Mouse (Mus musculus) liver, embryonic 15.5 days (tissue): ENCODE measurements around the gene Rpp14. TPM values are rescaled to one million over a fixed set of nuclear protein-coding genes. Genes with fewer than 3 reads are reported as not detected.

Experiments used
- ATAC-seq: fragments of 200-750 bp; cut with Nextera tagmentation; 2 replicates; pipeline ENCODE4 v1.8.0; 2017; ENCODE audit warnings: moderate number of reproducible peaks, mild to moderate bottlenecking, moderate library complexity; ENCODE audit not compliant: insufficient read depth
- H3K27ac ChIP-seq: fragments of 300-500 bp; sonication (generic); replicated peaks from 2 replicates; pipeline ENCODE4 v1.5.1; 2015; ENCODE audit warnings: mild to moderate bottlenecking, inconsistent platforms
- H3K27me3 ChIP-seq: fragments of 300-500 bp; sonication (generic); 2 replicates; pipeline ENCODE4 v1.6.1; 2015; ENCODE audit warnings: mild to moderate bottlenecking, inconsistent platforms
- H3K36me3 ChIP-seq: fragments of 300-500 bp; sonication (generic); replicated peaks from 2 replicates; pipeline ENCODE4 v1.6.1; 2015; ENCODE audit warnings: moderate library complexity, mild to moderate bottlenecking, inconsistent platforms
- H3K4me1 ChIP-seq: fragments of 300-500 bp; sonication (generic); replicated peaks from 2 replicates; pipeline ENCODE4 v1.6.1; 2015; ENCODE audit warnings: inconsistent platforms
- H3K4me2 ChIP-seq: fragments of 300-500 bp; sonication (generic); 2 replicates; pipeline ENCODE4 v1.6.1; 2015; ENCODE audit warnings: moderate library complexity, mild to moderate bottlenecking, inconsistent platforms
- H3K4me3 ChIP-seq: fragments of 300-500 bp; sonication (generic); replicated peaks from 2 replicates; pipeline ENCODE4 v1.5.1; 2015; ENCODE audit warnings: mild to moderate bottlenecking, inconsistent platforms
- H3K9ac ChIP-seq: fragments of 300-500 bp; sonication (generic); 2 replicates; pipeline ENCODE4 v1.6.1; 2015; ENCODE audit warnings: moderate library complexity, mild to moderate bottlenecking, inconsistent platforms
- H3K9me3 ChIP-seq: fragments of 300-500 bp; sonication (generic); replicated peaks from 2 replicates; pipeline ENCODE4 v1.6.1; 2016; ENCODE audit warnings: inconsistent platforms
- WGBS: fragments of 180-500 bp; shearing (Covaris S2); methylation state at CpG from one replicate; pipeline ENCODE4 v1.1.7; 2015; ENCODE audit warnings: mixed read lengths; ENCODE audit not compliant: insufficient replicate concordance; 5-methylcytosine and 5-hydroxymethylcytosine counted together
- polyA plus RNA-seq: library from polyadenylated mRNA; unstranded; fragments of >200 nt; fragmentation: Nextera tagmentation; extraction: Ambion mirVana; gene quantifications from 2 replicates; pipeline ENCODE4 v1.2.1, GENCODE M21; 2015

Gene Rpp14
- 19.9 and 22.0 TPM in 2 replicates for polyA plus RNA-seq

DNA sequence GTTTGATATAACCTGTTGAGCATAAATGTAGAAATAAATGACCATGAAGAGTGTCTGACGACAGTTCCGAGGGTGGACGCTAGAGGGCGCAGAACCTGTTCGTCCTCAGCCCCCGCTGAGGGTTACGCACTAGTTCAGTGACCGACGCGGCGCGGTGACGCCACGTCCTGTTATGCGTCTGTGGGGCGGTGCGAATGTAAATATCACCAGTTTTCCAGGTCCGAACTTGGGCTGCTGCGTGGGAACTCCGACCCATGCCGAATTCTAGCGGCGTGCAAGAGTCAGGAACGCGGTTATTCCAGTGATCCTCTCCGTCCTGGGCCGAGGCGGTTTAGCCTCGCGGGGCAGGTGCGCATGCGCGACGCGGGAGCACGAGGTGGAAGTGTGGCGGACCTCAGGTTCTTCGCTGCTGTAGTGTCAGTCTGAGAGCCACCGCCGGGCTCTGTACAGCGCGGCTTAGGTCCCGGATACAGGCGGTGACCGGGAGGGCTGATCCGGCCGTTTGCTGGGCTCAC is at the start of gene Rpp14:
Gene Rpp14, plus strand, starts transcription at position 203 of the 515 bp plus-strand sequence.
- Histone ChIP-seq H3K36me3 (peaks cover 17% of the 10 kb centered on the region), H3K4me3 (peak within 1 kb of the TSS; percentile 87), H3K27me3 (no peaks in the 10 kb centered on the region), H3K9ac (peak within 1 kb of the TSS; percentile 78), H3K4me2 (peak within 1 kb of the TSS; percentile 94), H3K9me3 (no peaks in the 10 kb centered on the region), H3K27ac (peak within 1 kb of the TSS; percentile 93), H3K4me1 (peaks cover 29% of the 10 kb centered on the region)
- peak; percentile 96 for ATAC-seq
- under 1% methylated on average over 47 of the region's 47 CpGs for WGBS

DNA sequence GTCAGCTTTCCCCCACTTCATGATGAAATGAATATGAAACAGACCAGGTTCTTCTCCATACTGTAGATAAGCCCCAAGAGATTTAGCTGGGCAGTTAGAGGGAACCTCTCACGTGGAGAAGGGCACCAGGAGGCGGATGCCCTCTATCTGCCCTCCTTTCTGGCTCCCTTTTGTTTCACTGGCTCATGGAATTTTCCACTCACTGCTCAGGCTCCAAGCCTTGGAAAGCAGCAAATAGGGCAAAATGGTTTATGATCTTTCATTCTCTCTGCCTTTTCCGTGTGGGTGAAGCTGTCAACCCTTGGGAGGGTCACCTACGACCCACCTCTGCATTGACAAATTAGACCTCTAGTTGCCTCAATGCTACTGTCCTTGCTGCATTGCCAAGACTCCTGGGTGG is 49.6 kb upstream of the Rpp14 start:
- H3K9me3 ChIP-seq = no peaks in the 10 kb centered on the region
- 55% methylated on average over 4 of the region's 4 CpGs for WGBS
- no peak overlapping the region for H3K4me3 ChIP-seq
- no peaks in the 10 kb centered on the region for H3K36me3 ChIP-seq
- H3K4me1 ChIP-seq = no peaks in the 10 kb centered on the region
- H3K27ac ChIP-seq = no peak overlapping the region
- no peaks in the 10 kb centered on the region for H3K27me3 ChIP-seq
- no peak overlapping the region for H3K4me2 ChIP-seq
- no peak overlapping the region for H3K9ac ChIP-seq
- no peak for ATAC-seq

DNA sequence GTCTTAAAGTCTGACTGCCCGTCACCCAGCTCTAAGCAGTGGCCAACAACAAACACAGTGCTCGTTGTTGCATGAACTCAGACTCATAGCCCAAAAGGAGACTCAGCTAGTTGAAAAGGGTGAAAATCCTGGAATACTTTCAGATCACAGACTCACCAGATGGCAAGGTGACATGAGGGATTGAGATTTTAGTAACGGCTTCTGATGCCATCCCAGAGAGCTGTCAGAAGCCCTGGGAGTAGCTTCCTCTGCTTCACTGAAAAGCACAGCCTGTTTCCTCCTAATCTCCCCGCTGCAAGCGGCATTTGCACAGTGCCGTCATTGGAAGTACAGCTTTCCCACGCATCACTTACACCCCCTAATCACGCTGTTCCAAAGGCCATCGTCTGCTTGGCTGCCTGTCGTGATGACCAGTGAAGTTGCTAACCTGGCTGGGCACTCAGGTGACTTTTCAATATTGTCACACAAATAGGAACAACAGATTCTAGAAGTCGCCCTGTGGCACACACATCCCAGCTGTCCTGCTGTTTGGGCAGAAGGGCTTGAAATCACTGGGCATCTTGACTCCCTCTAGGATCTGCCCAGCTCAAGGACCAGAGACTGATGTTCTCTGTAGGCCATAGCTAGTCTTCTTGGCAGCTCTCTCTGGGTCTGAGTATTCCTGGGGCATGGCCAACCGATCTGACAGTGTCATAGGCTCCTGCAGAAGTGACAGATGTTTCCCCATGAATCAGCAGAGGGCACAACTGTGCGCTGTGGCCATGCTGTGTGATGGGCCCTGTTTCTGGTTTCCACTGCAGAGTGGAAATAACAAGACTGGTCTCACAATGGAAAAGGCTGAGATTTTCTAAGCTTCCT is 47.9 kb upstream of the Rpp14 start:
- no peak for ATAC-seq
- no peak overlapping the region for H3K27ac ChIP-seq
- H3K9ac ChIP-seq = no peak overlapping the region
- no peak overlapping the region for H3K4me3 ChIP-seq
- no peaks in the 10 kb centered on the region for H3K4me1 ChIP-seq
- no peak overlapping the region for H3K4me2 ChIP-seq
- H3K27me3 ChIP-seq = no peaks in the 10 kb centered on the region
- H3K36me3 ChIP-seq = no peaks in the 10 kb centered on the region
- no peaks in the 10 kb centered on the region for H3K9me3 ChIP-seq
- WGBS = 56% methylated on average over 13 of the region's 13 CpGs

DNA sequence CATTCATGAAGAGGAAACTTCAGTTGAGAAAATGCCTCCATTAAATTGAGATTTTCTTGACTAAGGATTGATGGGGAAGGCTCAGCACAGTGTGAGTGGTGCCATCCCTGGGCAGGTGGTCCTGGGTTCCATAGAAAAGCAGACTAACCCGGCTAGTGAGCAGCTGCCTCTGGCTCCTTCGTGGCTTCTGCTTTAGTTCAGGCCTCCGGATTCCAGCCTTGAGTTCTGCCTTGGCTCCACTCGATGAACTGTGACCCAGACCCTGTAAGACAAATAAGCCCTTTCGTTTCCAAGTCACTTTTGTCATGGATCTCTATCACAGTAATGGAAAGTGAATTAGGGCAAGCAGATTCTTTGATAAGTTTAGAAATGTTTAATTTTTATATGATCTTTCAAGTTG is 45.6 kb upstream of the Rpp14 start:
- no peak for ATAC-seq

DNA sequence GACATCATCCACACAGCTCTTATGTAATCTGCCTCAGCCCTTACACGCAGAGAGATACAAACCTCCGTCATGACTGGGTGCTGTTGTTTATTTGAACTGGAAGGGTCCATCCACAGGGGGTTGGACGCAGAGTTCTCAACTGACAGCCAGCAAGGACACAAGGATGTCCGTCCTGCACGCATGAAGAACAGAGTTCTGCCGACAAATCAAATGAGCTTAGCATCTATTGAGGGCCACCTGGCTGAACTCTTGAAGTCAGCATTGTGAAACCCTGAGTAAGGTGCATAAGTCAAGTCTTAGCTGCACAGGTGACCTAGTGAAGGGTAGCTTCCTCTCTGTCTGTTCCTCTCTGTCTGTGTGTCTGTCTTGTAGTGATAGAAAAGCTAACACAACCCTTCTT is 44.2 kb upstream of the Rpp14 start:
- no peaks in the 10 kb centered on the region for H3K27me3 ChIP-seq
- 65% methylated on average over 6 of the region's 6 CpGs for WGBS
- H3K36me3 ChIP-seq = no peaks in the 10 kb centered on the region
- no peak overlapping the region for H3K4me2 ChIP-seq
- no peak overlapping the region for H3K4me3 ChIP-seq
- no peak overlapping the region for H3K9ac ChIP-seq
- H3K4me1 ChIP-seq = no peaks in the 10 kb centered on the region
- no peak overlapping the region for H3K27ac ChIP-seq
- no peak for ATAC-seq
- H3K9me3 ChIP-seq = no peaks in the 10 kb centered on the region

More for the DNA sequence above, 45.6 kb upstream of the Rpp14 start:
- Histone ChIP-seq H3K4me2 (no peak overlapping the region), H3K36me3 (no peaks in the 10 kb centered on the region), H3K27ac (no peak overlapping the region), H3K9me3 (no peaks in the 10 kb centered on the region), H3K4me3 (no peak overlapping the region), H3K4me1 (no peaks in the 10 kb centered on the region), H3K27me3 (no peaks in the 10 kb centered on the region), H3K9ac (no peak overlapping the region)
- 46% methylated on average over 5 of the region's 5 CpGs for WGBS

DNA sequence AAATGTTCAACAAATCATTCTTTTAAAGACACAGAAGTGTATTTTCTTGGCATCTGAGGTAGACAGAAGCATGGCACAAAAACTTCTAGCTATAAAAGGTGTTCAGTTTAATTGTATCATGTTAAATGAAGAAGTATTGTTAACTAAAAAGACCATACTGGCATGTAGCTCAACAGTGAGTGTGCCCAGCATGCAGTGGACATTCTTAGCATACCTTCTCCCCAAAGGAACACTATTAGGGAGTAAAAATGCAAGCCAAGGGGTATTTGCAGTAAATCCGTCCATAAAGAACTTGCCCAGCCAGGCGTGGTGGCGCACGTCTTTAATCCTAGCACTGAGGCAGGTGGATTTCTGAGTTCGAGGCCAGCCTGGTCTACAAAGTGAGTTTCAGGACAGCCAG is 43.8 kb upstream of the Rpp14 start:
- no peak overlapping the region for H3K27ac ChIP-seq
- ATAC-seq = no peak
- H3K27me3 ChIP-seq = no peaks in the 10 kb centered on the region
- no peaks in the 10 kb centered on the region for H3K36me3 ChIP-seq
- H3K4me2 ChIP-seq = no peak overlapping the region
- H3K4me1 ChIP-seq = no peaks in the 10 kb centered on the region
- no peak overlapping the region for H3K9ac ChIP-seq
- 58% methylated on average over 5 of the region's 5 CpGs for WGBS
- no peaks in the 10 kb centered on the region for H3K9me3 ChIP-seq
- H3K4me3 ChIP-seq = no peak overlapping the region

DNA sequence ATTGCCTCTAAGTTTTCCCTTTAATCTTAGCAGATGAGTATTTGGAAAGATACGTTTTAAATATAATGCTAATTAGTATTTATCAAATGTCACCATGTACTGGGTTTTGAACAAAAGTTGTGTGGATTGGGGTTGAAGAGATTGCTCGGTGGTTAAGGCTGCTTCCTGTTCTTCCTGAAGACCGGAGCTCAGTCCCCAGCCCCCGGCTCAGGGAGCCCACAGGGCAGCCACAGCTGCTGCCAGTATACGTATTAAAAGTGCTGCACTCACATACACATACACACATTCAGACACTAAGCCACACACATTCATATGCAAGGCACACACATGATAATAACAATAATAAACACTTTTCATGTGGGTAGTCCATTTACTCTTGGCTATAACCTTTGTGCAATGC is 42.0 kb upstream of the Rpp14 start:
- Histone ChIP-seq H3K4me2 (no peak overlapping the region), H3K4me1 (no peaks in the 10 kb centered on the region), H3K27ac (no peak overlapping the region), H3K9me3 (no peaks in the 10 kb centered on the region), H3K9ac (no peak overlapping the region), H3K27me3 (no peaks in the 10 kb centered on the region), H3K4me3 (no peak overlapping the region), H3K36me3 (no peaks in the 10 kb centered on the region)
- ATAC-seq = no peak
- WGBS = 14% methylated on average over 5 of the region's 5 CpGs

DNA sequence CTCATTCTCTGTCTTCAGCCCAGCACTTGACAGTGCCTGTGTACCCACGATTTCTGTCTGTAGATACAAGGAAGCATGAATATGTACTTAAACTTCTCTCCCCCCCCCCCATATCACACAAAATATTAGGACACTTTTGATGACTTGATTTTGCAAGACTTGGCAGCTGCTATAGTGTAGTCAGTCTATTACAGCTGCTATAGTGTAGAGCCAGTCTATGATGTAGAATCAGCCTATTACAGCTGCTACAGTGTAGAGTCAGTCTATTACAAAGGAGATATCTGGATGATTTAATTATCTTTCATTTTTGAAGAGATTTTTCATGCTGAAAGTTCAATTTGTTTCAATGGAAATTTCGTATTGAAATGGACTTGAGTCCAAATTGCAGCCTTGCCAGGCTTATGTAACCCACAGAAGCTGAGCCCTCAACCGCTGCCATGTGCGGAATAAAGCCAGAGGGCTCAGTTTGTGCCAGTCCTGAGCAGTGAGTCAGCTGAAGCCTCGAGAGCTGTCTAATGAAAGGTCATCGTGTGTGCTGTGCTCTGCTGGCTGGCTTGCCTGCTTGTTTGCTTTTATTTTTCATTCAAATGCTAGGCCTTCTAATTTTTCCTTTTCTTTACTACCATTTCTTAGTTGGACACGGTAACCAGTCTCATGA is 41.2 kb upstream of the Rpp14 start:
- WGBS = 54% methylated on average over 7 of the region's 7 CpGs
- no peak overlapping the region for H3K4me2 ChIP-seq
- no peaks in the 10 kb centered on the region for H3K9me3 ChIP-seq
- no peak overlapping the region for H3K4me3 ChIP-seq
- H3K27me3 ChIP-seq = no peaks in the 10 kb centered on the region
- H3K9ac ChIP-seq = no peak overlapping the region
- no peak for ATAC-seq
- H3K27ac ChIP-seq = no peak overlapping the region
- H3K36me3 ChIP-seq = no peaks in the 10 kb centered on the region
- no peaks in the 10 kb centered on the region for H3K4me1 ChIP-seq

DNA sequence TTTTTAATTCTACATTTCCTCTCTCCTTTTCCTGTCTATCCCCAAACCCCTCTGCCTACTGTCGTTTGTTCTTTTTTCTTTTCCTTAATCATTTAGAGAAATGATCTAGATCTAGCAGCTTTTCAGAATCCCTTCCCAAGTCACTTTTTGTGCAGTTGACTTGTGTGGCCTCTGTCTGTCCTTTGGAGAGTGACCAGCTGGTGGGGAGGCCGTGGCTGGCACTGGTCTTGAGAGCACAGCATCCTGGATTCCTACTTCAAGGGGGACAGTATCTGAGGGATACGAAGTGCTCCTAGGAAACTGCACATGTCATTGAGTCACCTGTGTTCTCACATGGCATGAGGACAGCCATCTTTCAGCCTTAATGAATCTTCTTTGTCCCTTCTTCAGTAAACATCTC is 40.0 kb upstream of the Rpp14 start:
- ATAC-seq = no peak
- no peak overlapping the region for H3K4me3 ChIP-seq
- no peak overlapping the region for H3K9ac ChIP-seq
- no peaks in the 10 kb centered on the region for H3K36me3 ChIP-seq
- WGBS = 39% methylated on average over 3 of the region's 3 CpGs
- H3K4me1 ChIP-seq = no peaks in the 10 kb centered on the region
- H3K9me3 ChIP-seq = no peaks in the 10 kb centered on the region
- H3K27me3 ChIP-seq = no peaks in the 10 kb centered on the region
- no peak overlapping the region for H3K27ac ChIP-seq
- H3K4me2 ChIP-seq = no peak overlapping the region

DNA sequence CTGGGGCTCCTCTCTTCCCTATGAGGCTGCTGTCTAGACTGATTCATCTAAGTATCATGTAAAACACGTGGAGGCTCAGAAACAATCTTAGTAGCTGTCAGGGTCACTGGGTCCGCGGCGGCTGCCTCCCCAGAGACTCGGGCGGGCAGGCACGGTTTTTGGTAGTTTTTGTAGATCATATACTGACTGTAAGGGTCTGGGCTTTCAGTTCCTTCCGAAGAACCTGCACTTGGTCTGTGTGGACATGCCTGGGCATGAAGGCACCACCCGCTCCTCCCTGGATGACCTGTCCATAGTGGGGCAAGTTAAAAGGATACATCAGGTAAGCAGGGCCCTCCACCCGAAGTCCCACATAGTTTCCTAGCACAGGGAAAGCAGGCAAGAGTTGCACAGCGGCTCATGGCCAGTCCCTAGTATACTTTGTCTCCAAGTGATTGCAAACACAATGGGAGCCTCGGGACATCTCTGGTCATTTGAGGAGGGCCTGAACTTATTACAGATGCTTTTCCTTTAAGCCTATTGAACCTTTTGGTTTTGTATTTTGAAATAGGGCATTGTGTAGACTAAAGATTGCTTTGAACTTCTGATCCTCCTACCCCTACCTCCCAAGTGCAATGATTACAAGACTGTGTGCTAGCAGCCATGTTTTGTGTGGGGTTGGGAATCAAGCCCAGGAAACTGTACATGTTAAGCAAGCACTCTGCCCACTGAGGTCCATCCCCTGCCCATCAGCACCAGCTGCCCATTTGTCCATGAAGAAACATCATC is 39.1 kb upstream of the Rpp14 start:
- Histone ChIP-seq H3K9me3 (no peaks in the 10 kb centered on the region), H3K4me3 (no peak overlapping the region), H3K4me2 (no peak overlapping the region), H3K27me3 (no peaks in the 10 kb centered on the region), H3K27ac (no peak overlapping the region), H3K36me3 (no peaks in the 10 kb centered on the region), H3K9ac (no peak overlapping the region), H3K4me1 (no peaks in the 10 kb centered on the region)
- ATAC-seq = no peak
- 68% methylated on average over 12 of the region's 12 CpGs for WGBS

DNA sequence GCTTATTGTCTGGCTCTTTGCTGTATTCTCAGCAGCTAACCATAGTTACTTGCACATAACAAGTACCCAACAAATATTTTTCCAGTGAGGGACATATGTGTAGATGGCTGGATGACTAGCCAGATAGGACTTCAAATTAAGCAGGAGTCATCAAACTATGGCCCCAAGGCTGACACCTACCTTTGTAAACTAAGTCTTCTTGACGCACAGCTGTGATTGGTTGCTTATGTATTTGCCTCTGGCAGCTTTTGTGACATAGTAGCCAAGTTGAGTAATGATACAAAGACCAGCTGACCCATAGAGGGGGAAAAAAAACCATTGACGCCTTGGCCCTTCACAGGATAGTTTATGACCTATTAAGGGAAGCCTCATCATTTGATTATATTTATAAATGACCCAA is 38.0 kb upstream of the Rpp14 start:
- no peaks in the 10 kb centered on the region for H3K4me1 ChIP-seq
- ATAC-seq = no peak
- 50% methylated on average over 2 of the region's 2 CpGs for WGBS
- no peak overlapping the region for H3K9ac ChIP-seq
- H3K9me3 ChIP-seq = no peaks in the 10 kb centered on the region
- no peaks in the 10 kb centered on the region for H3K36me3 ChIP-seq
- no peaks in the 10 kb centered on the region for H3K27me3 ChIP-seq
- no peak overlapping the region for H3K4me3 ChIP-seq
- no peak overlapping the region for H3K27ac ChIP-seq
- H3K4me2 ChIP-seq = no peak overlapping the region
